Mouse (Mus musculus): ENCODE results near the gene Cd151.

- TF ChIP-seq CTCF (IDR thresholded peaks at IDR 0.05; ENCODE audit: low read depth, low read length) (no peak), POLR2A (IDR thresholded peaks at IDR 0.05; ENCODE audit: borderline replicate concordance, low read depth, low read length) (no peak)
Measured at GRCm38 (mm10) chr7:141470637-141470944, 3.4 kb downstream of the Cd151 start.

Data from bone marrow macrophage, adult 2 months (primary cell).